Mouse (Mus musculus) liver, postnatal 0 days (tissue): ENCODE results near the gene Sgms1.

Experiments
- CTCF ChIP-seq: sonication (generic); IDR thresholded peaks from 2 replicates; pipeline ENCODE4 v1.5.1; 2016; ENCODE audit warnings: antibody characterized with exemption, low read depth
- EP300 ChIP-seq: IDR thresholded peaks from 2 replicates; pipeline ENCODE4 v1.6.1; 2016; ENCODE audit warnings: antibody characterized with exemption, low read depth, mild to moderate bottlenecking

GRCm38 (mm10) chr19:32419069-32419468 is 29.6 kb upstream of the Sgms1 start:
- TF ChIP-seq EP300 (no peak), CTCF (no peak)
